Mouse (Mus musculus) lung, embryonic 14.5 days (tissue): Measurements from ENCODE around the gene Sik3. TPM values are rescaled to one million over a fixed set of nuclear protein-coding genes. Genes with fewer than 3 reads are reported as not detected.

Experiments used
- ATAC-seq: fragments of 200-750 bp; cut with Nextera tagmentation; 2 replicates; pipeline ENCODE4 v1.8.0; 2017; ENCODE audit warnings: mild to moderate bottlenecking, moderate TSS enrichment, moderate library complexity; ENCODE audit not compliant: insufficient read depth
- DNase-seq: peaks from one replicate; pipeline ENCODE4 v3.0.0-alpha.2; 2015
- H3K27ac ChIP-seq: fragments of 300-500 bp; sonication (generic); 2 replicates; pipeline ENCODE4 v1.5.1; 2014; ENCODE audit warnings: low read depth, mild to moderate bottlenecking, moderate library complexity
- H3K27me3 ChIP-seq: fragments of 300-500 bp; sonication (generic); 2 replicates; pipeline ENCODE4 v1.6.1; 2014; ENCODE audit warnings: low read length, control low read depth; ENCODE audit not compliant: insufficient read depth
- H3K36me3 ChIP-seq: fragments of 300-500 bp; sonication (generic); 2 replicates; pipeline ENCODE4 v1.6.1; 2014; ENCODE audit warnings: control low read depth; ENCODE audit not compliant: insufficient read depth
- H3K4me1 ChIP-seq: fragments of 300-500 bp; sonication (generic); 2 replicates; pipeline ENCODE4 v1.6.1; 2014; ENCODE audit warnings: antibody characterized with exemption, control low read depth; ENCODE audit not compliant: insufficient read depth
- H3K4me2 ChIP-seq: fragments of 300-500 bp; sonication (generic); 2 replicates; pipeline ENCODE4 v1.6.1; 2014; ENCODE audit warnings: mild to moderate bottlenecking
- H3K4me3 ChIP-seq: fragments of 300-500 bp; sonication (generic); 2 replicates; pipeline ENCODE4 v1.5.1; 2014; ENCODE audit warnings: low read depth, low read length
- H3K9ac ChIP-seq: fragments of 300-500 bp; sonication (generic); 2 replicates; pipeline ENCODE4 v1.6.1; 2014
- H3K9me3 ChIP-seq: fragments of 300-500 bp; sonication (generic); 2 replicates; pipeline ENCODE4 v1.6.1; 2016; ENCODE audit warnings: low read depth, low read length, control low read depth
- CTCF ChIP-seq: IDR thresholded peaks from 2 replicates; pipeline ENCODE4 v1.5.1; 2016; ENCODE audit warnings: antibody characterized with exemption, low read depth
- WGBS: fragments of 180-500 bp; shearing (Covaris S2); extraction: QIAGEN DNeasy Blood & Tissue Kit; methylation state at CpG from one replicate; pipeline ENCODE4 v1.1.7; 2014; 5-methylcytosine and 5-hydroxymethylcytosine counted together
- polyA plus RNA-seq: library from polyadenylated mRNA; unstranded; fragments of >200 nt; fragmentation: Nextera tagmentation; extraction: Ambion mirVana; gene quantifications from 2 replicates; pipeline ENCODE4 v1.2.1, GENCODE M21; 2014

Sik3 gene
- polyA plus RNA-seq, 1 experiment from 2014 or later, result 15.7 TPM

GRCm38 (mm10) chr9:46185191-46185590 is 172.6 kb downstream of the Sik3 start:
- peak; percentile 51 for DNase-seq
- ATAC-seq, result no peak
- WGBS, result 43% methylated on average over 2 of the region's 2 CpGs
- Histone ChIP-seq H3K4me1 (no peaks in the 10 kb centered on the region), H3K4me2 (no peak overlapping the region), H3K4me3 (no peak overlapping the region), H3K9ac (no peak overlapping the region), H3K36me3 (no peaks in the 10 kb centered on the region), H3K27me3 (no peaks in the 10 kb centered on the region), H3K9me3 (no peaks in the 10 kb centered on the region), H3K27ac (0 out of 2 replicates have a peak overlapping the region, but pooled peaks have one; percentile 39)
- peak; percentile 56 for TF ChIP-seq CTCF

- H3K9me3 ChIP-seq, result no peaks in the 10 kb centered on the region
- ATAC-seq (no peak), DNase-seq (no peak)
- TF ChIP-seq CTCF, result peak; percentile 39; the same call in 1 of the 2 replicates
- WGBS, result 87% methylated on average over 1 of the region's 1 CpGs
- H3K36me3 ChIP-seq, result no peaks in the 10 kb centered on the region
- no peaks in the 10 kb centered on the region for H3K27me3 ChIP-seq
- no peak overlapping the region for H3K27ac ChIP-seq
- no peak overlapping the region for H3K4me3 ChIP-seq
- no peak overlapping the region for H3K9ac ChIP-seq
- H3K4me1 ChIP-seq, result no peaks in the 10 kb centered on the region
- H3K4me2 ChIP-seq, result no peak overlapping the region
Observed at GRCm38 (mm10) chr9:46186387-46186786, 173.8 kb downstream of the Sik3 start.

- no peak overlapping the region for H3K9ac ChIP-seq
- no peak overlapping the region for H3K4me3 ChIP-seq
- no peak overlapping the region for H3K4me2 ChIP-seq
- DNase-seq (no peak), ATAC-seq (no peak)
- 89% methylated on average over 4 of the region's 4 CpGs for WGBS
- no peaks in the 10 kb centered on the region for H3K9me3 ChIP-seq
- no peak for TF ChIP-seq CTCF
- H3K27me3 ChIP-seq, result no peaks in the 10 kb centered on the region
- no peaks in the 10 kb centered on the region for H3K36me3 ChIP-seq
- no peak overlapping the region for H3K27ac ChIP-seq
- no peaks in the 10 kb centered on the region for H3K4me1 ChIP-seq
Observed at GRCm38 (mm10) chr9:46188370-46188769, 175.8 kb downstream of the Sik3 start.

GRCm38 (mm10) chr9:46188956-46189355 is 176.3 kb downstream of the Sik3 start:
- Histone ChIP-seq H3K4me2 (no peak overlapping the region), H3K27ac (no peak overlapping the region), H3K9me3 (no peaks in the 10 kb centered on the region), H3K9ac (no peak overlapping the region), H3K4me3 (no peak overlapping the region), H3K36me3 (no peaks in the 10 kb centered on the region), H3K27me3 (no peaks in the 10 kb centered on the region), H3K4me1 (no peaks in the 10 kb centered on the region)
- ATAC-seq (no peak), DNase-seq (no peak)
- no peak for TF ChIP-seq CTCF
- WGBS, result 78% methylated on average over 5 of the region's 5 CpGs

GRCm38 (mm10) chr9:46189381-46189780 is 176.8 kb downstream of the Sik3 start:
- DNase-seq (no peak), ATAC-seq (no peak)
- no peak overlapping the region for H3K4me2 ChIP-seq
- H3K4me3 ChIP-seq, result no peak overlapping the region
- H3K9ac ChIP-seq, result no peak overlapping the region
- no peaks in the 10 kb centered on the region for H3K27me3 ChIP-seq
- no peaks in the 10 kb centered on the region for H3K9me3 ChIP-seq
- TF ChIP-seq CTCF, result no peak
- no peak overlapping the region for H3K27ac ChIP-seq
- peaks cover 3% of the 10 kb centered on the region; the same call in 1 of the 2 replicates for H3K36me3 ChIP-seq
- no peaks in the 10 kb centered on the region for H3K4me1 ChIP-seq
- WGBS, result 79% methylated on average over 10 of the region's 10 CpGs

GRCm38 (mm10) chr9:46191234-46191633 is 178.6 kb downstream of the Sik3 start:
- no peak for TF ChIP-seq CTCF
- peak; percentile 30 for DNase-seq
- H3K27ac ChIP-seq, result no peak overlapping the region
- 54% methylated on average over 8 of the region's 8 CpGs for WGBS
- H3K4me1 ChIP-seq, result no peaks in the 10 kb centered on the region
- no peak overlapping the region for H3K9ac ChIP-seq
- no peaks in the 10 kb centered on the region for H3K9me3 ChIP-seq
- no peaks in the 10 kb centered on the region for H3K27me3 ChIP-seq
- H3K4me2 ChIP-seq, result no peak overlapping the region
- peaks cover 20% of the 10 kb centered on the region for H3K36me3 ChIP-seq
- ATAC-seq, result no peak
- no peak overlapping the region for H3K4me3 ChIP-seq

GRCm38 (mm10) chr9:46191644-46192043 is 179.0 kb downstream of the Sik3 start:
- DNase-seq (peak; percentile 89), ATAC-seq (no peak)
- TF ChIP-seq CTCF, result peak; percentile 69
- 17% methylated on average over 1 of the region's 1 CpGs for WGBS
- H3K4me3 ChIP-seq, result no peak overlapping the region
- peaks cover 23% of the 10 kb centered on the region for H3K36me3 ChIP-seq
- H3K9me3 ChIP-seq, result no peaks in the 10 kb centered on the region
- H3K4me1 ChIP-seq, result no peaks in the 10 kb centered on the region
- no peak overlapping the region for H3K4me2 ChIP-seq
- no peak overlapping the region for H3K9ac ChIP-seq
- H3K27me3 ChIP-seq, result no peaks in the 10 kb centered on the region
- no peak overlapping the region for H3K27ac ChIP-seq

GRCm38 (mm10) chr9:46192642-46193041 is 180.0 kb downstream of the Sik3 start:
- TF ChIP-seq CTCF, result no peak
- no peaks in the 10 kb centered on the region for H3K4me1 ChIP-seq
- H3K36me3 ChIP-seq, result peaks cover 32% of the 10 kb centered on the region
- no peak for ATAC-seq
- H3K9ac ChIP-seq, result no peak overlapping the region
- no peak overlapping the region for H3K4me3 ChIP-seq
- no peak overlapping the region for H3K4me2 ChIP-seq
- H3K27me3 ChIP-seq, result no peaks in the 10 kb centered on the region
- H3K27ac ChIP-seq, result no peak overlapping the region
- 84% methylated on average over 6 of the region's 6 CpGs for WGBS
- DNase-seq, result no peak
- H3K9me3 ChIP-seq, result no peaks in the 10 kb centered on the region
